ENCODE assay signal across 7 mouse cellular contexts in genomic region chr5:113871903-113872548, GRCm38 (mm10). TPM values are rescaled to one million over a fixed set of nuclear protein-coding genes. Genes with fewer than 3 reads are reported as not detected.
A peak's percentile ranks its signal among the peaks of the same experiment; 100 is the strongest.
DNase-seq lines count a peak whose midpoint lies in the region; ATAC-seq and TF ChIP-seq lines count a peak whose summit lies in the region.

No protein-coding gene starts in this region.

- H3K36me3 ChIP-seq in forebrain, embryonic 13.5 days (ENCODE audit: poor library complexity, severe bottlenecking) = peaks cover 21% of the 10 kb centered on the region
- no peaks in the 10 kb centered on the region for H3K36me3 ChIP-seq in limb, embryonic 11.5 days (ENCODE audit: control insufficient read depth, insufficient read depth, low read length)
- no peaks in the 10 kb centered on the region for H3K36me3 ChIP-seq in myocyte (ENCODE audit: control insufficient read depth, insufficient read depth)

- WGBS in forebrain, embryonic 13.5 days = 68% methylated on average over 7 of the region's 7 CpGs
- WGBS in limb, embryonic 11.5 days = 81% methylated on average over 7 of the region's 7 CpGs

- H3K4me2 ChIP-seq in forebrain, embryonic 13.5 days = peak overlapping the region; percentile 18; the same call in 1 of the 2 replicates
- H3K4me2 ChIP-seq in limb, embryonic 11.5 days (ENCODE audit: low read depth, severe bottlenecking) = no peak overlapping the region
- H3K4me2 ChIP-seq in myocyte (ENCODE audit: low read depth) = peak overlapping the region; percentile 44

- H3K27ac ChIP-seq in forebrain, embryonic 13.5 days = peak overlapping the region; percentile 99
- H3K27ac ChIP-seq in limb, embryonic 11.5 days (replicated peaks; ENCODE audit: low read depth, low read length) = peak overlapping the region; percentile 63

- peak; percentile 54 for DNase-seq in retina, postnatal 1 day
- DNase-seq in retina, embryonic 14.5 days (ENCODE audit: low spot score) = no peak
- DNase-seq in limb, embryonic 11.5 days (ENCODE audit: low spot score) = no peak
- no peak for DNase-seq in spleen, postnatal 4 days (ENCODE audit: low spot score in 2 of 2)
- no peak for DNase-seq in urinary bladder, postnatal 25 days (ENCODE audit: low spot score)

- peak; percentile 28 for TF ChIP-seq POLR2A in myocyte (IDR thresholded peaks at IDR 0.05; ENCODE audit: insufficient read length, low read depth)

- peaks cover 96% of the 10 kb centered on the region for H3K4me1 ChIP-seq in forebrain, embryonic 13.5 days
- peaks cover 49% of the 10 kb centered on the region for H3K4me1 ChIP-seq in limb, embryonic 11.5 days (ENCODE audit: control insufficient read depth, insufficient read depth, low read length)

- H3K9ac ChIP-seq in forebrain, embryonic 13.5 days = peak overlapping the region; percentile 5; the same call in 1 of the 2 replicates
- H3K9ac ChIP-seq in limb, embryonic 11.5 days (ENCODE audit: low read length) = no peak overlapping the region

- no peak overlapping the region for H3K4me3 ChIP-seq in forebrain, embryonic 13.5 days
- H3K4me3 ChIP-seq in limb, embryonic 11.5 days (ENCODE audit: low read depth, low read length) = no peak overlapping the region
- H3K4me3 ChIP-seq in myocyte = no peak overlapping the region

- peaks cover 76% of the 10 kb centered on the region for H3K79me2 ChIP-seq in myocyte (ENCODE audit: control insufficient read depth, insufficient read depth)

- ATAC-seq in forebrain, embryonic 13.5 days = 0 out of 2 replicates have a peak, but pooled peaks have one; percentile 2
- no peak for ATAC-seq in limb, embryonic 11.5 days (ENCODE audit: insufficient number of reproducible peaks, low FRiP score, low TSS enrichment, low read depth)

- no peaks in the 10 kb centered on the region for H3K9me3 ChIP-seq in forebrain, embryonic 13.5 days (replicated peaks)
- no peaks in the 10 kb centered on the region for H3K9me3 ChIP-seq in limb, embryonic 11.5 days (ENCODE audit: control insufficient read depth, low read length)

- no peak overlapping the region for H3ac ChIP-seq in myocyte (ENCODE audit: control insufficient read depth, insufficient read length)

- H3K27me3 ChIP-seq in forebrain, embryonic 13.5 days = no peaks in the 10 kb centered on the region
- no peaks in the 10 kb centered on the region for H3K27me3 ChIP-seq in limb, embryonic 11.5 days (ENCODE audit: control insufficient read depth, insufficient read depth, low read length)
- H3K27me3 ChIP-seq in myocyte (ENCODE audit: control insufficient read depth, insufficient read depth, insufficient read length) = no peaks in the 10 kb centered on the region

TF ChIP-seq in myocyte, 11 proteins besides CTCF, POLR2A, EP300 and RAD21:
- no peak for TF ChIP-seq TCF3 (IDR thresholded peaks at IDR 0.05; ENCODE audit: insufficient read length, low read depth)
- no peak for TF ChIP-seq SRF (IDR thresholded peaks at IDR 0.05; ENCODE audit: control insufficient read depth, insufficient read length, low read depth)
- no peak for TF ChIP-seq USF1 (IDR thresholded peaks at IDR 0.05; ENCODE audit: low read depth)
- peak; percentile 2 to 90 (median 68) for TF ChIP-seq MYOD1 (IDR thresholded peaks at IDR 0.05; ENCODE audit: control insufficient read depth in 1 of 3, insufficient read length in 2 of 3, low read depth in 2 of 3)
- TF ChIP-seq REST (IDR thresholded peaks at IDR 0.05; ENCODE audit: insufficient read depth, insufficient read length) = no peak
- TF ChIP-seq CEBPB (IDR thresholded peaks at IDR 0.05; ENCODE audit: insufficient read depth, poor library complexity, severe bottlenecking) = 0 out of 2 replicates have a peak, but pooled peaks have one; percentile 12
- TF ChIP-seq E2F4 (IDR thresholded peaks at IDR 0.05; ENCODE audit: insufficient read depth) = no peak
- TF ChIP-seq TCF12 (IDR thresholded peaks at IDR 0.05; ENCODE audit: insufficient read depth, poor library complexity, severe bottlenecking) = peak; percentile 44
- TF ChIP-seq MAX (IDR thresholded peaks at IDR 0.05; ENCODE audit: low read depth) = no peak
- peak; percentile 73 to 94 (median 90) for TF ChIP-seq MYOG (IDR thresholded peaks at IDR 0.05; ENCODE audit: control insufficient read depth in 1 of 3, insufficient read depth in 1 of 3, insufficient read length in 2 of 3, low read depth in 2 of 3)
- TF ChIP-seq POLR2AphosphoS2 (IDR thresholded peaks at IDR 0.05; ENCODE audit: insufficient read length, low read depth) = peak; percentile 9
TF ChIP-seq in myocyte: peak in this region for 5.

RNA-seq across cellular contexts. Expression of gene Coro1c, which starts 36.5 kb away (rescaled TPM):
- 235 and 246 TPM in 2 replicates for polyA plus RNA-seq in forebrain, embryonic 13.5 days (2015; fragmentation: Nextera tagmentation; extraction: Ambion mirVana)
- polyA plus RNA-seq in limb, embryonic 11.5 days (2014; fragmentation: Nextera tagmentation; extraction: Ambion mirVana) = 94.9 and 107 TPM in 2 replicates
- 58.9 TPM for polyA plus RNA-seq in myocyte (2012; fragmentation: generic; extraction: Trizol)

RNA-seq across cellular contexts. Expression of gene Selplg, which starts 39.6 kb away (rescaled TPM):
- 0.40 and 0.62 TPM in 2 replicates for polyA plus RNA-seq in forebrain, embryonic 13.5 days (2015; fragmentation: Nextera tagmentation; extraction: Ambion mirVana)
- 0.79 and 1.6 TPM in 2 replicates for polyA plus RNA-seq in limb, embryonic 11.5 days (2014; fragmentation: Nextera tagmentation; extraction: Ambion mirVana)
- not detected for polyA plus RNA-seq in myocyte (2012; fragmentation: generic; extraction: Trizol)
